Mouse (Mus musculus) hindbrain, embryonic 16.5 days (tissue): ENCODE results near the gene Cnga4. TPM values are rescaled to one million over a fixed set of nuclear protein-coding genes. Genes with fewer than 3 reads are reported as not detected.
"Not testable (repeated sequence)": the region's sequence is repeated elsewhere in the genome, so short reads cannot be mapped to it uniquely, and the experiment has no call there.

ENCODE experiments used
- ATAC-seq: fragments of 200-750 bp; cut with Nextera tagmentation; 2 replicates; pipeline ENCODE4 v1.8.0; 2017; ENCODE audit warnings: moderate TSS enrichment, moderate library complexity
- H3K27ac ChIP-seq: fragments of 300-500 bp; sonication (generic); 2 replicates; pipeline ENCODE4 v1.5.1; 2014; ENCODE audit warnings: low read depth, mild to moderate bottlenecking, control low read depth, low read length, moderate library complexity
- H3K27me3 ChIP-seq: fragments of 300-500 bp; sonication (generic); replicated peaks from 2 replicates; pipeline ENCODE4 v1.6.1; 2014; ENCODE audit warnings: low read length; ENCODE audit not compliant: control insufficient read depth, insufficient read depth
- H3K36me3 ChIP-seq: fragments of 300-500 bp; sonication (generic); 2 replicates; pipeline ENCODE4 v1.6.1; 2014; ENCODE audit warnings: mild to moderate bottlenecking, low read length, moderate library complexity, mixed read lengths; ENCODE audit not compliant: control insufficient read depth, insufficient read depth
- H3K4me1 ChIP-seq: fragments of 300-500 bp; sonication (generic); 2 replicates; pipeline ENCODE4 v1.6.1; 2014; ENCODE audit warnings: low read depth, low read length; ENCODE audit not compliant: control insufficient read depth, insufficient read depth
- H3K4me2 ChIP-seq: fragments of 300-500 bp; sonication (generic); 2 replicates; pipeline ENCODE4 v1.6.1; 2014; ENCODE audit warnings: mild to moderate bottlenecking, low read length, control low read depth, moderate library complexity
- H3K4me3 ChIP-seq: fragments of 300-500 bp; sonication (generic); 2 replicates; pipeline ENCODE4 v1.5.1; 2014; ENCODE audit warnings: mild to moderate bottlenecking, low read length, control low read depth, moderate library complexity
- H3K9ac ChIP-seq: fragments of 300-500 bp; sonication (generic); 2 replicates; pipeline ENCODE4 v1.6.1; 2014; ENCODE audit warnings: low read depth, mild to moderate bottlenecking, control low read depth, low read length, moderate library complexity
- H3K9me3 ChIP-seq: fragments of 300-500 bp; sonication (generic); 2 replicates; pipeline ENCODE4 v1.6.1; 2014; ENCODE audit warnings: mild to moderate bottlenecking, low read length, moderate library complexity; ENCODE audit not compliant: control insufficient read depth
- WGBS: fragments of 180-500 bp; shearing (Covaris S2); extraction: QIAGEN DNeasy Blood & Tissue Kit; methylation state at CpG from one replicate; pipeline ENCODE4 v1.1.7; 2014; 5-methylcytosine and 5-hydroxymethylcytosine counted together
- polyA plus RNA-seq: library from polyadenylated mRNA; unstranded; fragments of >200 nt; fragmentation: Nextera tagmentation; extraction: Ambion mirVana; gene quantifications from 2 replicates; pipeline ENCODE4 v1.2.1, GENCODE M21; 2015

Gene Cnga4
- polyA plus RNA-seq, 1 experiment from 2014 or later: not detected

DNA sequence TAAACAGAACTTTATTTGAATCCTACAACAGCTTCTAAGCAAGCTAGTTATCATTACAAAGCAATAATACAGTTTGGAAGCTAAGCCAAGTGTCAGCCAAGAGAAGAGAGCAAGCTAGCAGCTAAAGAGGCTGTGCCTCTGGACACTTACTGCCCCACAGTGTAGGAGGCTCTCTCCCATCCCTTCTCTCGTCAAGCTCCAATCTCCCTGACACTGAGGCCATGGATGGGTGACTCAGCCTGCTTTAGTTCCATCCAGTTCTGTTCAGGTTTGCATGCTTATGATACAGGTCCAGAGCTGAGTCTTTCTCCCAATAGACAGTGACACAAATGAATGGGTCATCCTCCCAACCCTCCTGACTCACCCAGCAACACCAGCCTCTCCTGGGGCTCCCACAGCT lies 27.7 kb downstream of the Cnga4 start:
- H3K9ac ChIP-seq: no peak overlapping the region
- no peaks in the 10 kb centered on the region for H3K9me3 ChIP-seq
- H3K4me2 ChIP-seq: no peak overlapping the region
- H3K27ac ChIP-seq: no peak overlapping the region
- no peaks in the 10 kb centered on the region for H3K36me3 ChIP-seq
- no peak overlapping the region for H3K4me3 ChIP-seq
- no peaks in the 10 kb centered on the region for H3K4me1 ChIP-seq
- no peak for ATAC-seq
- 56% methylated on average over 1 of the region's 1 CpGs for WGBS
- H3K27me3 ChIP-seq: no peaks in the 10 kb centered on the region

DNA sequence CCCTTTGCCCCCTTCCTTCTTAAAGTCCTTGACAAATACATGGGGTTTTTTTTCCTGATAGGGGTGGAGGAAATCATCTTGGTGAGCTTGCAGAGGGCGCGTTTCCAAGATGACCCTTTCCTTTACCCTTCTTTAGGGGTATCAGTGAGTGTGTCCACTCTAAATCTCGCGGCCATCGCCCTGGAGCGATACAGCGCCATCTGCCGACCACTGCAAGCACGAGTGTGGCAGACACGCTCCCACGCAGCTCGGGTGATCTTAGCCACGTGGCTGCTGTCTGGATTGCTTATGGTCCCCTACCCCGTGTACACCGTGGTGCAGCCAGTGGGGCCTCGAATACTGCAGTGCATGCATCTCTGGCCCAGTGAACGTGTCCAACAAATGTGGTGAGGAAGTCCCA lies 29.5 kb downstream of the Cnga4 start:
- no peak overlapping the region for H3K27ac ChIP-seq
- WGBS: 90% methylated on average over 17 of the region's 17 CpGs
- no peak overlapping the region for H3K4me3 ChIP-seq
- no peak overlapping the region for H3K9ac ChIP-seq
- H3K4me2 ChIP-seq: no peak overlapping the region
- H3K27me3 ChIP-seq: no peaks in the 10 kb centered on the region
- no peak for ATAC-seq
- no peaks in the 10 kb centered on the region for H3K36me3 ChIP-seq
- no peaks in the 10 kb centered on the region for H3K4me1 ChIP-seq
- no peaks in the 10 kb centered on the region for H3K9me3 ChIP-seq

DNA sequence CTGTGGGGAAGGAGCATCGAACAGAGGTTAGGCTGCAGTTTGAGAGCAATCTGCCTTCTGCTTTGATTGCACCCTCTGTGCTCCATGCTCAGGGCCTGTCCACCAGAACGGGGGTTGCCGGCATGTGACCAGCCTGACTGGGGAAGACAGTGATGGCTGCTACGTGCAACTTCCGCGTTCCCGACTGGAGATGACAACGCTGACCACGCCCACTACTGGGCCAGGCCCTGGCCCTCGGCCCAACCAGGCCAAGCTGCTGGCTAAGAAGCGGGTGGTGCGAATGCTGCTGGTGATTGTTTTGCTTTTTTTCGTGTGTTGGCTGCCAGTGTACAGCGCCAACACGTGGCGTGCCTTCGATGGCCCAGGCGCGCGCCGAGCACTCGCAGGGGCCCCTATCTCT lies 30.4 kb downstream of the Cnga4 start:
- Histone ChIP-seq H3K4me2 (no peak overlapping the region), H3K27me3 (no peaks in the 10 kb centered on the region), H3K36me3 (no peaks in the 10 kb centered on the region), H3K4me3 (no peak overlapping the region), H3K27ac (no peak overlapping the region), H3K9me3 (no peaks in the 10 kb centered on the region), H3K4me1 (no peaks in the 10 kb centered on the region), H3K9ac (no peak overlapping the region)
- 86% methylated on average over 22 of the region's 22 CpGs for WGBS
- 0 out of 2 replicates have a peak, but pooled peaks have one; percentile 24 for ATAC-seq

DNA sequence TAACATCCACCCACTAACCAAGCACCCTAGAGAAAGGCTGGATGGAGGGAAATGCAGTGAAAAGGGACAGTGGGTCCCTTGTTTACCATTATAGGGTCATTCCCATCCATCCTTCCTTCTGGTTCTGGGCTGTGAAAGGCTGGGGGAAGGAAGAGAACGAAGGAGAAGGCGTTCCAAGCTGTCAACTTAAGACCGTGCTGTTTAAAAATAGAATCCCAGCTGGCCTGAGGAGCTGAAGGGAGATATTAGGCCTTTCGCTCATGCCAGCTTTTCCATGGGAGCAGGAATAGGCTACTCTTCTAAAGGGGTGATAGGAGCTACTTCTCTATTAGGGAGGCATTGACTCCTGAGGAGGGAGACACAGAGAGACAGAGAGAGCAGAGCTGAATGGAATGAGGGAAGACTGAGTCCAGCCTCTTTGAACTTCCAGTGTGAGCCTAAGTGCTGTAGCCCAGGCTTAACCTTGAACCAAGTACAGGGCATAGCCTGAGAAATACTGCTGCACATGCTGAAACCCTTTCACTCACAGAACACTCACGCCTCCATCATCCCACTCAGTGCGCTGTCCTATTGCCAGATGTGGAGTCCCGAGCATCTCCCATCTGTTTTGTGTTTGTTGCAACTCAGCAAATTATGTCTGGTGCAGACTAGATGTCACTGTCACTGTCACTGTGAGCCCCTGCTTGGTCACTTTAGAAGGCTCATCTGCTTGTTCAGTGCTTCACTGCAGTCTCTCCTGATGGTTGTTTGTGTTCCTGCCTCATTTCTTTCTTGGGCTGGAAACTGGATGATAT lies 33.8 kb downstream of the Cnga4 start:
- no peak overlapping the region for H3K27ac ChIP-seq
- no peaks in the 10 kb centered on the region for H3K36me3 ChIP-seq
- no peaks in the 10 kb centered on the region for H3K27me3 ChIP-seq
- H3K4me1 ChIP-seq: no peaks in the 10 kb centered on the region
- H3K4me2 ChIP-seq: no peak overlapping the region
- 89% methylated on average over 7 of the region's 7 CpGs for WGBS
- no peak for ATAC-seq
- H3K9me3 ChIP-seq: no peaks in the 10 kb centered on the region
- no peak overlapping the region for H3K4me3 ChIP-seq
- no peak overlapping the region for H3K9ac ChIP-seq

DNA sequence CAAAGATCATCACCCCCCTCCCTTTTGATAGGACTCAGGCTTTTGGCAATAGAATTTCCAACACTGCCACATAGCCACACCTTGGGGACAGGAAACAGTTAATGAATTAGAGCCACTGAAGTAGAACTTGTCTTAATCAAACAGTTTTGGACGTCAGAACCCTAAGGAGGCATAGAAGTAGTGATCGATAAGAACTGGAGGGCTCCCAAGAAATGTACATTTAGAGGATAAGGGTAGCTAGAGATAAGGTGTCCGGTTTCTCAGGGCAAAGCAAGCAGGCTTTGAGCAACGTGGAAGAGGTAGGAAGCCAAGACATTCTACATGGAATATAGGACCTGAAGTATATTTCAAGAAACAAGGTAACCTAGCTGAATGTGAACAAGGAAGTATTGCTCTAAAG lies 37.1 kb downstream of the Cnga4 start:
- no peak overlapping the region for H3K9ac ChIP-seq
- no peaks in the 10 kb centered on the region for H3K9me3 ChIP-seq
- no peak overlapping the region for H3K27ac ChIP-seq
- no peak overlapping the region for H3K4me2 ChIP-seq
- WGBS: 71% methylated on average over 4 of the region's 4 CpGs
- ATAC-seq: no peak
- H3K27me3 ChIP-seq: no peaks in the 10 kb centered on the region
- no peaks in the 10 kb centered on the region for H3K36me3 ChIP-seq
- H3K4me1 ChIP-seq: no peaks in the 10 kb centered on the region
- H3K4me3 ChIP-seq: no peak overlapping the region

DNA sequence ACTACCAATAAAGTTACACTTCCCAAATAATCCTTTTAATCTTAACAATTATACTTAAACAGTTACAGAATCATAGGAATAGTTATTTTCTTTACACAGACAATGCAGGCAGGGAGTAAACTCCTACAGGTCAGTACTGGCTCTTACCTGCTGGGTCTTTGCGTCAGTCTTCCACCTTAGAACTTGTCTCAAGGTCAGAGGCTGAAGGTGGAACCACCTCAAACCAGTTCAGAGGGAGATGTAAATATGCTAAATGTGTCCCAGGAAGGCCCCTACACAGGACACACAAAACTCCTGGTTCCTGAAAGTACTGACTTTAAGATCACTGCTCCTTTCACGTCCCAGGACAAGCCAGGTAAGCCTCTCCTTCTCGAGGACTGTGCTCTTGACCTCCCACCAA lies 40.7 kb downstream of the Cnga4 start:
- 70% methylated on average over 3 of the region's 3 CpGs for WGBS
- ATAC-seq: no peak
- Histone ChIP-seq H3K36me3 (no peaks in the 10 kb centered on the region), H3K27ac (no peak overlapping the region), H3K4me1 (no peaks in the 10 kb centered on the region), H3K27me3 (no peaks in the 10 kb centered on the region), H3K9me3 (no peaks in the 10 kb centered on the region), H3K9ac (no peak overlapping the region), H3K4me2 (no peak overlapping the region), H3K4me3 (no peak overlapping the region)

DNA sequence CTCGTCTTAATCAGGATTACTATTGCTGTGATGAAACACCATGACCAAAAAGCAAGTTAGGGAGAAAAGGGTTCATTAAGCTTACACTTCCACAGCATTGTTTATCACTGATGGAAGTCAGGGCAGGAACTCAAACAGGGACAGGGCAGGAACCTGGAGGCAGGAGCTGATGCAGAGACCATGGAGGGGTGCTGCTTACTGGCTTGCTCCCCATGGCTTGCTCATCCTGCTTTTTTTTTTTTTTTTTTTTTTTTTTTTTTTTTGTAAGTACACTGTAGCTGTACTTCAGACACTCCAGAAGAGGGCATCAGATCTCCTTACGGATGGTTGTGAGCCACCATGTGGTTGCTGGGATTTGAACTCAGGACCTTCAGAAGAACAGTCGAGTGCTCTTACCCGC lies 49.0 kb downstream of the Cnga4 start:
- not testable (repeated sequence) for H3K4me1 ChIP-seq, ATAC-seq, H3K9me3 ChIP-seq, H3K27ac ChIP-seq, H3K27me3 ChIP-seq, H3K9ac ChIP-seq, H3K4me2 ChIP-seq, H3K36me3 ChIP-seq, H3K4me3 ChIP-seq
- 95% methylated on average over 4 of the region's 4 CpGs for WGBS

Other genes with a start within 250 kb of the Cnga4 start
- gene Olfr684, start 240.9 kb upstream of the Cnga4 start, polyA plus RNA-seq: not detected in 2 replicates
- gene Olfr685, start 218.6 kb upstream of the Cnga4 start, polyA plus RNA-seq: not detected in 2 replicates
- not detected in 2 replicates for gene Olfr686, start 197.1 kb upstream of the Cnga4 start, polyA plus RNA-seq
- not detected in 2 replicates for gene Olfr688, start 116.5 kb upstream of the Cnga4 start, polyA plus RNA-seq
- not detected in 2 replicates for gene Olfr689, start 93.4 kb upstream of the Cnga4 start, polyA plus RNA-seq
- gene Olfr690, start 70.5 kb upstream of the Cnga4 start, polyA plus RNA-seq: not detected in 2 replicates
- 0.18 and 0.44 TPM in 2 replicates for gene Olfr691, start 62.3 kb upstream of the Cnga4 start, polyA plus RNA-seq
- not detected in 2 replicates for gene Olfr692, start 36.3 kb upstream of the Cnga4 start, polyA plus RNA-seq
- gene Gm5901, start 29.5 kb upstream of the Cnga4 start, polyA plus RNA-seq: not detected in 2 replicates
- gene Fam160a2, start 4.5 kb upstream of the Cnga4 start, polyA plus RNA-seq: 43.4 and 43.7 TPM in 2 replicates
- gene Cckbr, start 21.2 kb downstream of the Cnga4 start, polyA plus RNA-seq: 7.7 and 8.1 TPM in 2 replicates
- 43.0 TPM in 2 replicates for gene Cavin3, start 77.7 kb downstream of the Cnga4 start, polyA plus RNA-seq
- 110 and 111 TPM in 2 replicates for gene Smpd1, start 149.8 kb downstream of the Cnga4 start, polyA plus RNA-seq
- 344 and 354 TPM in 2 replicates for gene Apbb1, start 177.1 kb downstream of the Cnga4 start, polyA plus RNA-seq
- gene Hpx, start 195.6 kb downstream of the Cnga4 start, polyA plus RNA-seq: 0.18 and 0.20 TPM in 2 replicates
- gene Trim3, start 229.0 kb downstream of the Cnga4 start, polyA plus RNA-seq: 108 and 119 TPM in 2 replicates
- 145 and 159 TPM in 2 replicates for gene Timm10b, start 235.5 kb downstream of the Cnga4 start, polyA plus RNA-seq
- gene Arfip2, start 235.8 kb downstream of the Cnga4 start, polyA plus RNA-seq: 85.2 and 91.1 TPM in 2 replicates
- 7.9 and 9.7 TPM in 2 replicates for gene Gm45799, start 236.0 kb downstream of the Cnga4 start, polyA plus RNA-seq
- gene Dnhd1, start 246.3 kb downstream of the Cnga4 start, polyA plus RNA-seq: 1.5 and 1.6 TPM in 2 replicates